Mouse (Mus musculus): Measurements from ENCODE around the gene Ano7.

The Ano7 gene

GRCm38 (mm10) chr1:93352724-93353123, 21.0 kb upstream of the Ano7 start:
- Histone ChIP-seq H3K36me3 (ENCODE audit: insufficient read depth, low read length) (peaks cover 99% of the 10 kb centered on the region), H3K4me3 (replicated peaks; ENCODE audit: low read length) (no peak overlapping the region), H3K9me3 (ENCODE audit: low read length) (no peaks in the 10 kb centered on the region), H3K27me3 (ENCODE audit: insufficient read depth, low read length) (no peaks in the 10 kb centered on the region), H3K4me1 (replicated peaks; ENCODE audit: low read depth, low read length) (no peaks in the 10 kb centered on the region)
- TF ChIP-seq POU5F1 (IDR thresholded peaks at IDR 0.05; ENCODE audit: borderline replicate concordance, low read length) (no peak), CTCF (conservative IDR thresholded peaks at IDR 0.05; ENCODE audit: low read length) (no peak), NANOG (IDR thresholded peaks at IDR 0.05; ENCODE audit: borderline replicate concordance, low read length) (no peak)

GRCm38 (mm10) chr1:93362661-93363060, 11.1 kb upstream of the Ano7 start:
- no peaks in the 10 kb centered on the region for H3K27me3 ChIP-seq (ENCODE audit: insufficient read depth, low read length)
- peaks cover 13% of the 10 kb centered on the region for H3K4me1 ChIP-seq (replicated peaks; ENCODE audit: low read depth, low read length)
- H3K9me3 ChIP-seq (ENCODE audit: low read length) = no peaks in the 10 kb centered on the region
- peaks cover 97% of the 10 kb centered on the region for H3K36me3 ChIP-seq (ENCODE audit: insufficient read depth, low read length)
- H3K4me3 ChIP-seq (replicated peaks; ENCODE audit: low read length) = no peak overlapping the region
- no peak for TF ChIP-seq CTCF (conservative IDR thresholded peaks at IDR 0.05; ENCODE audit: low read length)
- no peak for TF ChIP-seq NANOG (IDR thresholded peaks at IDR 0.05; ENCODE audit: borderline replicate concordance, low read length)

- no peaks in the 10 kb centered on the region for H3K27me3 ChIP-seq (ENCODE audit: insufficient read depth, low read length)
- TF ChIP-seq NANOG (IDR thresholded peaks at IDR 0.05; ENCODE audit: borderline replicate concordance, low read length) = no peak
- TF ChIP-seq POU5F1 (IDR thresholded peaks at IDR 0.05; ENCODE audit: borderline replicate concordance, low read length) = no peak
- no peak for TF ChIP-seq CTCF (conservative IDR thresholded peaks at IDR 0.05; ENCODE audit: low read length)
- H3K36me3 ChIP-seq (ENCODE audit: insufficient read depth, low read length) = peaks cover 83% of the 10 kb centered on the region
- peaks cover 13% of the 10 kb centered on the region for H3K4me1 ChIP-seq (replicated peaks; ENCODE audit: low read depth, low read length)
- no peak overlapping the region for H3K4me3 ChIP-seq (replicated peaks; ENCODE audit: low read length)
- no peaks in the 10 kb centered on the region for H3K9me3 ChIP-seq (ENCODE audit: low read length)
Observed at GRCm38 (mm10) chr1:93365641-93366040, 8.1 kb upstream of the Ano7 start.

GRCm38 (mm10) chr1:93377307-93377706, 3.6 kb downstream of the Ano7 start:
- Histone ChIP-seq H3K36me3 (ENCODE audit: insufficient read depth, low read length) (no peaks in the 10 kb centered on the region), H3K9me3 (ENCODE audit: low read length) (no peaks in the 10 kb centered on the region), H3K27me3 (ENCODE audit: insufficient read depth, low read length) (peaks cover 11% of the 10 kb centered on the region; the same call in 1 of the 2 replicates), H3K4me3 (replicated peaks; ENCODE audit: low read length) (no peak overlapping the region), H3K4me1 (replicated peaks; ENCODE audit: low read depth, low read length) (peaks cover 33% of the 10 kb centered on the region)
- TF ChIP-seq NANOG (IDR thresholded peaks at IDR 0.05; ENCODE audit: borderline replicate concordance, low read length) (no peak), POU5F1 (IDR thresholded peaks at IDR 0.05; ENCODE audit: borderline replicate concordance, low read length) (no peak), CTCF (conservative IDR thresholded peaks at IDR 0.05; ENCODE audit: low read length) (no peak)

GRCm38 (mm10) chr1:93379117-93379516, 5.4 kb downstream of the Ano7 start:
- H3K27me3 ChIP-seq (ENCODE audit: insufficient read depth, low read length) = peaks cover 11% of the 10 kb centered on the region; the same call in 1 of the 2 replicates
- TF ChIP-seq NANOG (IDR thresholded peaks at IDR 0.05; ENCODE audit: borderline replicate concordance, low read length) = no peak
- TF ChIP-seq CTCF (conservative IDR thresholded peaks at IDR 0.05; ENCODE audit: low read length) = no peak
- TF ChIP-seq POU5F1 (IDR thresholded peaks at IDR 0.05; ENCODE audit: borderline replicate concordance, low read length) = no peak
- H3K4me1 ChIP-seq (replicated peaks; ENCODE audit: low read depth, low read length) = peaks cover 24% of the 10 kb centered on the region
- H3K9me3 ChIP-seq (ENCODE audit: low read length) = no peaks in the 10 kb centered on the region
- H3K36me3 ChIP-seq (ENCODE audit: insufficient read depth, low read length) = no peaks in the 10 kb centered on the region
- no peak overlapping the region for H3K4me3 ChIP-seq (replicated peaks; ENCODE audit: low read length)

- H3K4me1 ChIP-seq (replicated peaks; ENCODE audit: low read depth, low read length) = no peaks in the 10 kb centered on the region
- TF ChIP-seq POU5F1 (IDR thresholded peaks at IDR 0.05; ENCODE audit: borderline replicate concordance, low read length) (no peak), CTCF (conservative IDR thresholded peaks at IDR 0.05; ENCODE audit: low read length) (no peak), NANOG (IDR thresholded peaks at IDR 0.05; ENCODE audit: borderline replicate concordance, low read length) (no peak)
- no peak overlapping the region for H3K4me3 ChIP-seq (replicated peaks; ENCODE audit: low read length)
- no peaks in the 10 kb centered on the region for H3K36me3 ChIP-seq (ENCODE audit: insufficient read depth, low read length)
- H3K9me3 ChIP-seq (ENCODE audit: low read length) = no peaks in the 10 kb centered on the region
- peaks cover 7% of the 10 kb centered on the region; the same call in 1 of the 2 replicates for H3K27me3 ChIP-seq (ENCODE audit: insufficient read depth, low read length)
Observed at GRCm38 (mm10) chr1:93387198-93387597, 13.5 kb downstream of the Ano7 start.

- TF ChIP-seq CTCF (conservative IDR thresholded peaks at IDR 0.05; ENCODE audit: low read length) (no peak), NANOG (IDR thresholded peaks at IDR 0.05; ENCODE audit: borderline replicate concordance, low read length) (no peak), POU5F1 (IDR thresholded peaks at IDR 0.05; ENCODE audit: borderline replicate concordance, low read length) (no peak)
- H3K4me1 ChIP-seq (replicated peaks; ENCODE audit: low read depth, low read length) = no peaks in the 10 kb centered on the region; the same call in 1 of the 2 replicates
- no peaks in the 10 kb centered on the region for H3K9me3 ChIP-seq (ENCODE audit: low read length)
- no peak overlapping the region for H3K4me3 ChIP-seq (replicated peaks; ENCODE audit: low read length)
- H3K36me3 ChIP-seq (ENCODE audit: insufficient read depth, low read length) = no peaks in the 10 kb centered on the region
- peaks cover 7% of the 10 kb centered on the region; the same call in 1 of the 2 replicates for H3K27me3 ChIP-seq (ENCODE audit: insufficient read depth, low read length)
Observed at GRCm38 (mm10) chr1:93388906-93389305, 15.2 kb downstream of the Ano7 start.

- H3K4me3 ChIP-seq (replicated peaks; ENCODE audit: low read length) = peak overlapping the region; percentile 69
- H3K4me1 ChIP-seq (replicated peaks; ENCODE audit: low read depth, low read length) = peaks cover 13% of the 10 kb centered on the region
- TF ChIP-seq NANOG (IDR thresholded peaks at IDR 0.05; ENCODE audit: borderline replicate concordance, low read length) (no peak), POU5F1 (IDR thresholded peaks at IDR 0.05; ENCODE audit: borderline replicate concordance, low read length) (no peak), CTCF (conservative IDR thresholded peaks at IDR 0.05; ENCODE audit: low read length) (no peak)
- no peaks in the 10 kb centered on the region for H3K9me3 ChIP-seq (ENCODE audit: low read length)
- peaks cover 16% of the 10 kb centered on the region for H3K36me3 ChIP-seq (ENCODE audit: insufficient read depth, low read length)
- H3K27me3 ChIP-seq (ENCODE audit: insufficient read depth, low read length) = peaks cover 50% of the 10 kb centered on the region
Observed at GRCm38 (mm10) chr1:93401191-93402052, 27.7 kb downstream of the Ano7 start.

Measured in E14TG2a.4 (cell line).